Mouse (Mus musculus) ES-Bruce4 (cell line): Measurements from ENCODE around the gene Myh7.

ENCODE experiments used
- CTCF ChIP-seq: IDR thresholded peaks from one replicate; pipeline ENCODE4 v1.8.1; 2011; ENCODE audit warnings: low read depth, low read length
- EP300 ChIP-seq: IDR thresholded peaks from 2 replicates; pipeline ENCODE4 v1.6.1; 2011; ENCODE audit warnings: low read depth, low read length; ENCODE audit not compliant: insufficient read depth
- POLR2A ChIP-seq: IDR thresholded peaks from one replicate; pipeline ENCODE4 v1.8.1; 2011; ENCODE audit warnings: low read length; ENCODE audit not compliant: insufficient read depth

- TF ChIP-seq POLR2A (no peak), CTCF (no peak), EP300 (peak; percentile 75)
Observed at GRCm38 (mm10) chr14:54930431-54930830, 64.0 kb downstream of the Myh7 start.
